Mouse (Mus musculus) liver, postnatal 0 days (tissue): Measurements from ENCODE around the gene Tbc1d10c. TPM values are rescaled to one million over a fixed set of nuclear protein-coding genes. Genes with fewer than 3 reads are reported as not detected.

Source experiments
- ATAC-seq: fragments of 200-750 bp; cut with Nextera tagmentation; 2 replicates; pipeline ENCODE4 v1.8.0; 2017; ENCODE audit warnings: mild to moderate bottlenecking, moderate library complexity
- DNase-seq: peaks from one replicate; pipeline ENCODE4 v3.0.0-alpha.2; 2016
- H3K27ac ChIP-seq: fragments of 300-500 bp; sonication (generic); 2 replicates; pipeline ENCODE4 v1.5.1; 2014; ENCODE audit warnings: antibody characterized with exemption, moderate library complexity, mild to moderate bottlenecking, low read depth
- H3K27me3 ChIP-seq: fragments of 300-500 bp; sonication (generic); 2 replicates; pipeline ENCODE4 v1.6.1; 2014; ENCODE audit warnings: low read length, control low read depth, mixed read lengths; ENCODE audit not compliant: insufficient read depth
- H3K36me3 ChIP-seq: fragments of 300-500 bp; sonication (generic); replicated peaks from 2 replicates; pipeline ENCODE4 v1.6.1; 2014; ENCODE audit warnings: mild to moderate bottlenecking, control low read depth, low read length, moderate library complexity, mixed read lengths; ENCODE audit not compliant: insufficient read depth
- H3K4me1 ChIP-seq: fragments of 300-500 bp; sonication (generic); 2 replicates; pipeline ENCODE4 v1.6.1; 2014; ENCODE audit warnings: antibody characterized with exemption, mild to moderate bottlenecking, control low read depth; ENCODE audit not compliant: insufficient read depth
- H3K4me2 ChIP-seq: fragments of 300-500 bp; sonication (generic); 2 replicates; pipeline ENCODE4 v1.6.1; 2014; ENCODE audit warnings: low read depth, mild to moderate bottlenecking, low read length, moderate library complexity, mixed read lengths
- H3K4me3 ChIP-seq: fragments of 300-500 bp; sonication (generic); 2 replicates; pipeline ENCODE4 v1.5.1; 2014; ENCODE audit warnings: low read depth, low read length
- H3K9ac ChIP-seq: fragments of 300-500 bp; sonication (generic); replicated peaks from 2 replicates; pipeline ENCODE4 v1.6.1; 2014; ENCODE audit warnings: mild to moderate bottlenecking, moderate library complexity
- H3K9me3 ChIP-seq: fragments of 300-500 bp; sonication (generic); 2 replicates; pipeline ENCODE4 v1.6.1; 2016; ENCODE audit warnings: mild to moderate bottlenecking, control low read depth, low read length, mixed read lengths
- CTCF ChIP-seq: sonication (generic); IDR thresholded peaks from 2 replicates; pipeline ENCODE4 v1.5.1; 2016; ENCODE audit warnings: antibody characterized with exemption, low read depth
- EP300 ChIP-seq: IDR thresholded peaks from 2 replicates; pipeline ENCODE4 v1.6.1; 2016; ENCODE audit warnings: antibody characterized with exemption, low read depth, mild to moderate bottlenecking
- WGBS: fragments of 180-500 bp; shearing (Covaris S2); extraction: QIAGEN DNeasy Blood & Tissue Kit; methylation state at CpG from one replicate; pipeline ENCODE4 v1.1.7; 2014; ENCODE audit not compliant: insufficient replicate concordance; 5-methylcytosine and 5-hydroxymethylcytosine counted together
- polyA plus RNA-seq: library from polyadenylated mRNA; unstranded; fragments of >200 nt; fragmentation: Nextera tagmentation; extraction: Ambion mirVana; gene quantifications from 2 replicates; pipeline ENCODE4 v1.2.1, GENCODE M21; 2015

The Tbc1d10c gene
- polyA plus RNA-seq, 1 experiment from 2014 or later: 9.9 TPM

- Histone ChIP-seq H3K36me3 (no peaks in the 10 kb centered on the region; the same call in 1 of the 2 replicates), H3K4me1 (peaks cover 69% of the 10 kb centered on the region), H3K4me3 (no peak overlapping the region), H3K9ac (no peak overlapping the region), H3K27ac (peak overlapping the region; percentile 44; the same call in 1 of the 2 replicates), H3K27me3 (peaks cover 44% of the 10 kb centered on the region), H3K4me2 (0 out of 2 replicates have a peak overlapping the region, but pooled peaks have one; percentile 4), H3K9me3 (no peaks in the 10 kb centered on the region)
- TF ChIP-seq EP300: no peak
- no peak for TF ChIP-seq CTCF
- DNase-seq (no peak), ATAC-seq (no peak)
- WGBS: 63% methylated on average over 3 of the region's 3 CpGs
Observed at GRCm38 (mm10) chr19:4217855-4218254, 26.8 kb upstream of the Tbc1d10c start.

GRCm38 (mm10) chr19:4217140-4217539 is 26.1 kb upstream of the Tbc1d10c start:
- H3K36me3 ChIP-seq: no peaks in the 10 kb centered on the region
- 0 out of 2 replicates have a peak overlapping the region, but pooled peaks have one; percentile 6 for H3K27ac ChIP-seq
- no peak overlapping the region for H3K4me2 ChIP-seq
- H3K4me3 ChIP-seq: no peak overlapping the region
- WGBS: 49% methylated on average over 5 of the region's 5 CpGs
- H3K9me3 ChIP-seq: no peaks in the 10 kb centered on the region
- ATAC-seq (no peak), DNase-seq (no peak)
- H3K4me1 ChIP-seq: peaks cover 66% of the 10 kb centered on the region
- TF ChIP-seq EP300 (no peak), CTCF (no peak)
- H3K27me3 ChIP-seq: peaks cover 51% of the 10 kb centered on the region
- no peak overlapping the region for H3K9ac ChIP-seq

- DNase-seq: no peak
Observed at GRCm38 (mm10) chr19:4216041-4216685, 25.1 kb upstream of the Tbc1d10c start.

GRCm38 (mm10) chr19:4215451-4215840 is 24.4 kb upstream of the Tbc1d10c start:
- Histone ChIP-seq H3K4me2 (peak overlapping the region; percentile 90), H3K9ac (peak overlapping the region; percentile 79), H3K9me3 (no peaks in the 10 kb centered on the region), H3K27me3 (peaks cover 61% of the 10 kb centered on the region), H3K27ac (peak overlapping the region; percentile 50), H3K4me1 (peaks cover 52% of the 10 kb centered on the region), H3K36me3 (no peaks in the 10 kb centered on the region), H3K4me3 (peak overlapping the region; percentile 67)
- TF ChIP-seq EP300 (no peak), CTCF (no peak)
- DNase-seq (no peak), ATAC-seq (no peak)
- WGBS: 2% methylated on average over 15 of the region's 21 CpGs

More at GRCm38 (mm10) chr19:4216041-4216685, 25.1 kb upstream of the Tbc1d10c start:
- peak overlapping the region; percentile 90 for H3K4me2 ChIP-seq
- WGBS: 21% methylated on average over 14 of the region's 14 CpGs
- H3K4me1 ChIP-seq: peaks cover 59% of the 10 kb centered on the region
- H3K4me3 ChIP-seq: peak overlapping the region; percentile 67; the same call in 1 of the 2 replicates
- H3K27me3 ChIP-seq: peaks cover 60% of the 10 kb centered on the region
- H3K9ac ChIP-seq: 0 out of 2 replicates have a peak overlapping the region, but pooled peaks have one; percentile 11
- TF ChIP-seq CTCF (peak; percentile 48; the same call in 1 of the 2 replicates), EP300 (no peak)
- H3K27ac ChIP-seq: no peak overlapping the region
- no peaks in the 10 kb centered on the region for H3K9me3 ChIP-seq
- no peak for ATAC-seq
- H3K36me3 ChIP-seq: no peaks in the 10 kb centered on the region

GRCm38 (mm10) chr19:4214771-4215450 is 23.8 kb upstream of the Tbc1d10c start:
- Histone ChIP-seq H3K4me3 (peak overlapping the region; percentile 67), H3K36me3 (no peaks in the 10 kb centered on the region), H3K4me2 (peak overlapping the region; percentile 90), H3K4me1 (peaks cover 47% of the 10 kb centered on the region), H3K27me3 (peaks cover 61% of the 10 kb centered on the region), H3K27ac (peak overlapping the region; percentile 50), H3K9ac (peak overlapping the region; percentile 79), H3K9me3 (no peaks in the 10 kb centered on the region)
- 1% methylated on average over 33 of the region's 81 CpGs for WGBS
- no peak for DNase-seq
- TF ChIP-seq CTCF: no peak
- no peak for TF ChIP-seq EP300
- peak; percentile 44 for ATAC-seq

- no peaks in the 10 kb centered on the region for H3K9me3 ChIP-seq
- no peaks in the 10 kb centered on the region for H3K36me3 ChIP-seq
- H3K4me1 ChIP-seq: peaks cover 41% of the 10 kb centered on the region
- H3K27me3 ChIP-seq: peaks cover 61% of the 10 kb centered on the region
- DNase-seq (peak; percentile 59), ATAC-seq (peak; percentile 54)
- peak within 1 kb of the TSS; percentile 67 for H3K4me3 ChIP-seq
- TF ChIP-seq CTCF (no peak), EP300 (no peak)
- WGBS: under 1% methylated on average over 46 of the region's 49 CpGs
- H3K9ac ChIP-seq: peak within 1 kb of the TSS; percentile 79
- peak within 1 kb of the TSS; percentile 90 for H3K4me2 ChIP-seq
- H3K27ac ChIP-seq: peak within 1 kb of the TSS; percentile 50
Observed at GRCm38 (mm10) chr19:4214071-4214770, 23.1 kb upstream of the Tbc1d10c start, which contains the start of the genes Clcf1 and AC109138.7. Gene Clcf1, plus strand, starts transcription at chr19:4214238. Gene AC109138.7, plus strand, starts transcription at chr19:4214357.
